Mouse (Mus musculus) liver, adult 2 months (tissue): ENCODE data around the gene Gm4756. TPM values are rescaled to one million over a fixed set of nuclear protein-coding genes. Genes with fewer than 3 reads are reported as not detected.

Source experiments
- DNase-seq: peaks from one replicate; pipeline ENCODE4 v3.0.0-alpha.2; 2011; ENCODE audit warnings: low read depth, low spot score; ENCODE audit errors: extremely low read depth
- H3K27ac ChIP-seq: fragments of 200-500 bp; replicated peaks from 2 replicates; pipeline ENCODE4 v1.5.1; 2012; ENCODE audit warnings: low read depth, mild to moderate bottlenecking, control low read depth, inconsistent platforms, low read length; ENCODE audit not compliant: insufficient read depth
- H3K27me3 ChIP-seq: fragments of 200-500 bp; 2 replicates; pipeline ENCODE4 v1.6.1; 2012; ENCODE audit warnings: mild to moderate bottlenecking, moderate library complexity, low read length, inconsistent platforms; ENCODE audit not compliant: control insufficient read depth, insufficient read depth
- H3K36me3 ChIP-seq: fragments of 200-500 bp; 2 replicates; pipeline ENCODE4 v1.6.1; 2012; ENCODE audit warnings: low read length, inconsistent platforms; ENCODE audit not compliant: control insufficient read depth, insufficient read depth
- H3K4me1 ChIP-seq: fragments of 200-500 bp; 2 replicates; pipeline ENCODE4 v1.6.1; 2011; ENCODE audit warnings: low read length; ENCODE audit not compliant: control insufficient read depth, insufficient read depth
- H3K4me3 ChIP-seq: fragments of 200-500 bp; 2 replicates; pipeline ENCODE4 v1.5.1; 2011; ENCODE audit warnings: low read depth, mild to moderate bottlenecking, control low read depth, low read length, moderate library complexity; ENCODE audit not compliant: insufficient read depth
- H3K79me2 ChIP-seq: fragments of 200-500 bp; 2 replicates; pipeline ENCODE4 v1.6.1; 2012; ENCODE audit warnings: inconsistent platforms, mild to moderate bottlenecking, low read length, moderate library complexity; ENCODE audit not compliant: control insufficient read depth, insufficient read depth
- H3K9ac ChIP-seq: fragments of 200-500 bp; 2 replicates; pipeline ENCODE4 v1.6.1; 2012; ENCODE audit warnings: low read depth, mild to moderate bottlenecking, control low read depth, inconsistent platforms, low read length
- CTCF ChIP-seq: fragments of 200-500 bp; IDR thresholded peaks from 2 replicates; pipeline ENCODE4 v1.5.1; 2011; ENCODE audit warnings: low read depth, low read length, control low read depth
- POLR2A ChIP-seq: fragments of 200-500 bp; IDR thresholded peaks from 2 replicates; pipeline ENCODE4 v1.6.1; 2011; ENCODE audit warnings: low read length, control low read depth; ENCODE audit not compliant: insufficient read depth; ENCODE audit errors: extremely low read depth
- WGBS: fragments of 180-500 bp; shearing (Covaris S2); methylation state at CpG from one replicate; pipeline ENCODE4 v1.1.7; 2018; 5-methylcytosine and 5-hydroxymethylcytosine counted together
- polyA plus RNA-seq: library from polyadenylated mRNA; depleted of rRNA; stranded (reverse); fragments of >200 nt; gene quantifications from 2 replicates; pipeline ENCODE4 v1.2.3, GENCODE M21; 2012
- total RNA-seq: library from RNA; depleted of rRNA; stranded (reverse); fragments of >200 nt; gene quantifications from 2 replicates; pipeline ENCODE4 v1.2.3, GENCODE M21; 2014

The Gm4756 gene
- total and polyA plus RNA-seq, 2 experiments, result 103 to 117 TPM

DNA sequence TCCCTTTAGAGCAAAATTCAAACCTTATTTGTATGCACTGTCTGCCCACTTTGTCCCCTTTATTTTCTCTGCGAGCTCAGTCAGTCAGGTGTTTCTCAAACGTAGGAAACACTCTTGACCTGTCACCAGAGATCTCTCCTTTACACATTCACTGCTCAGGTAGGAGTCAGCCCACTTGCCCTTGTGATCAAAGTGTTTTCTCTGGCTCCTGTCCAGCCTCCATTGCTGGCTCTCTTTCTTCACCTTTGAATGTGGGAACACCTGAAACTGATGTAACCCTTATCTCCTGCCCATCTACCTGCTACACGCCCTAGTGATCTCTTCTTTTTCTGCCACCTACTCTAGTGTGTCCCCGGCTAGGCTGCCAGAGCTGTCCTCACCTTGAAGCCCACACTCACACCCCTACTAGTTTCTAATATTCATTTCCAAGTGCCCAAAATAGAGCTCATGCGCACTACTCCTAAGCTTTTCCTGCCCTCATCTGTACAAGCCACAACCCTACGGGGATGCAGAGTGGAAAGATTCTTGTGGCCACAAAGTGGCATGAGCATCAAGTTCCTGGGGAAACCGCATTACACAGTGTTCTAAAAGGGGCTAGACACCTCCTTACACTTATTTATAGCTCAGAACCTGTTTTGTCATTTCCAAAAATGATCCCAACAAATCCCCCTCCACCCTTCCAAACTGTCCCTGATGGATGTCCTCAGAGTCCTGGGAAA, 24.8 kb upstream of the Gm4756 start:
- no peaks in the 10 kb centered on the region for H3K79me2 ChIP-seq
- H3K9ac ChIP-seq, result no peak overlapping the region
- H3K27me3 ChIP-seq, result no peaks in the 10 kb centered on the region
- no peaks in the 10 kb centered on the region for H3K4me1 ChIP-seq
- DNase-seq, result peak; percentile 42
- no peak for TF ChIP-seq CTCF
- TF ChIP-seq POLR2A, result no peak
- no peaks in the 10 kb centered on the region for H3K36me3 ChIP-seq
- WGBS, result 57% methylated on average over 7 of the region's 7 CpGs
- no peak overlapping the region for H3K4me3 ChIP-seq
- H3K27ac ChIP-seq, result no peak overlapping the region

DNA sequence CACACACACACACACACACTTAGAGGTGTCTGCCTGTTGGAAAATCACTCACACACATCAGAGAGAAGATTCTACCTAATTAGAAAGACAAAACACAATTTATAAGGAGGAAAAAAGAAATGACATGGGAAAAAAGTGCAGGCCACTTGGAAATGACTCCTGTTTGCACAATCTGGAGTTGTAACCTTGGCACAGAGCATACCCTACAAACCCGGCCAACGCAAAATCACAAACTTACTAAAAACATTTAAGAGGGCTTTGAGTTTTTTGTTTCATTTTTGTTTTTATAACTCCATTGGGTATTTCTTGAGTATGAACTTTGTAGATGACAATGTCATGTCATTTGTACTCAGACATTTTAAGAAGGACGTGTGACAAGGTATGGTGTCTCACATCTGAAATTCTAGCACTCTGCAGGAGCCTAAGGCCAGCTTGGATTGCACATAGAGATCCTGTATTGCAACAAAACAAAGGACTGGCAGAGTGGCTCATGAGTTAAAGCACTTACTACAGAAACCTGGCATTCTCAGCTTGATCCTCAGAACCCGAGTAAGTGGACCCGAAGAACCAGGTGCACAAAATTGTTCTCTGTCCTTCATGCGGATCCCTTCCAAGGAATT, 22.2 kb upstream of the Gm4756 start:
- no peaks in the 10 kb centered on the region for H3K79me2 ChIP-seq
- H3K36me3 ChIP-seq, result no peaks in the 10 kb centered on the region
- peak; percentile 80 for DNase-seq
- 51% methylated on average over 6 of the region's 6 CpGs for WGBS
- no peaks in the 10 kb centered on the region for H3K4me1 ChIP-seq
- no peak overlapping the region for H3K4me3 ChIP-seq
- H3K27me3 ChIP-seq, result no peaks in the 10 kb centered on the region
- no peak overlapping the region for H3K9ac ChIP-seq
- 0 out of 2 replicates have a peak overlapping the region, but pooled peaks have one; percentile 24 for H3K27ac ChIP-seq
- no peak for TF ChIP-seq CTCF
- no peak for TF ChIP-seq POLR2A

GRCm38 (mm10) chr12:72670921-72671320, 21.5 kb upstream of the Gm4756 start:
- 82% methylated on average over 8 of the region's 8 CpGs for WGBS
- H3K27me3 ChIP-seq, result no peaks in the 10 kb centered on the region
- H3K9ac ChIP-seq, result no peak overlapping the region
- TF ChIP-seq CTCF (no peak), POLR2A (no peak)
- no peaks in the 10 kb centered on the region for H3K4me1 ChIP-seq
- no peaks in the 10 kb centered on the region for H3K79me2 ChIP-seq
- DNase-seq, result no peak
- H3K27ac ChIP-seq, result no peak overlapping the region
- no peaks in the 10 kb centered on the region for H3K36me3 ChIP-seq
- H3K4me3 ChIP-seq, result no peak overlapping the region

DNA sequence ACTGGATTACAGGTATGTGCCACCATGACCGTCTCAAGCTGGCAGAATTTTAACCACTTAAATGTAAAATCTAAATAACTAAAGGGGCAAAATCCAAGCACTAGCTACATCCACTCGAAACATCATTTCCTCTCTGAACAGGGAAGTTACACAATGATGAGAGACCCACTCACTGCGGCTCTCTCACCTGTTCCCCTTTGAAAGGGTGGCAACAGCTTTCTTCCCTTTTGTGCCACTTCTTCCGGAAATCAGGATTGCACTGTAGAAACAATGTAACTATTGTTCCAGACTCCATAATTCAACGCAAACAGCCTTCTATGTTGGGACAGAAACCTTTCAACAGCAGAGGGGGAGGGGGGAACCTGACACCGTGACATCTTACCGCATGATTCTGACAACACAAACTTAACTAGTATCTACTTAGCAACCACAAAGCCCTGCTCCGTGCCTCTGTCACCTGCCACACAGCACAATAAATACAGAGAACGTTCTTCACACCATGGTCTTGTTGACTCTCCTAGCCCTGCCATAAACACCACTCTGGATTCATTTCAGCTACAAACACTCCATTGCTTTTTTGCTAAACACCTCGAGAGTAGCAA, 18.5 kb upstream of the Gm4756 start:
- Histone ChIP-seq H3K79me2 (no peaks in the 10 kb centered on the region), H3K9ac (no peak overlapping the region), H3K36me3 (no peaks in the 10 kb centered on the region), H3K27ac (no peak overlapping the region), H3K27me3 (no peaks in the 10 kb centered on the region), H3K4me3 (no peak overlapping the region), H3K4me1 (peaks cover 6% of the 10 kb centered on the region)
- TF ChIP-seq POLR2A, result no peak
- TF ChIP-seq CTCF, result no peak
- 85% methylated on average over 10 of the region's 10 CpGs for WGBS
- DNase-seq, result no peak

DNA sequence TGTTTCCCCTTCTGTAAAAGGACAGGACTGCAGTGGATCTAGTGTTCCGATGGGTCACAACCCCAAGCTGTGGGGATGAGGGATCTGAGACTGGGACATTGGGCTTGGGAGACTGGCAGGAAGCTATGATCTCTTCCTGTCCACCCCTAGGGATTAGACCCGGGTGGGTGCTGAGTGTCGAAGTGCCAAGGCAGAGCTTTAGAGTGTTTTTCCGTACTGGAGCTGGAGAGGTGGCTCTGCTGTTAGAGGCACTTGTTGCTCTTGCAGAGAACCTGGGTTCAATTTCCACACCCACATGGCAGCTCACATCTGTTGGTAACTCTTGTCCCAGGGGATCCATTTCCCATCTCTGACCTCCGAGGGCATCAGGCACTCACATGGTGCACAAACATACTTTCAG, 16.6 kb upstream of the Gm4756 start:
- TF ChIP-seq CTCF (no peak), POLR2A (no peak)
- Histone ChIP-seq H3K4me3 (no peak overlapping the region), H3K4me1 (peaks cover 6% of the 10 kb centered on the region), H3K79me2 (no peaks in the 10 kb centered on the region; the same call in 1 of the 2 replicates), H3K27ac (no peak overlapping the region), H3K36me3 (no peaks in the 10 kb centered on the region), H3K9ac (no peak overlapping the region), H3K27me3 (no peaks in the 10 kb centered on the region)
- no peak for DNase-seq
- 85% methylated on average over 5 of the region's 5 CpGs for WGBS
